Mouse (Mus musculus): ENCODE results near the gene Gm17622. TPM values are rescaled to one million over a fixed set of nuclear protein-coding genes. Genes with fewer than 3 reads are reported as not detected.

Gm17622 gene
- polyA plus RNA-seq (2016; fragmentation: Nextera tagmentation; extraction: Ambion mirVana) = not detected in 2 replicates

DNA sequence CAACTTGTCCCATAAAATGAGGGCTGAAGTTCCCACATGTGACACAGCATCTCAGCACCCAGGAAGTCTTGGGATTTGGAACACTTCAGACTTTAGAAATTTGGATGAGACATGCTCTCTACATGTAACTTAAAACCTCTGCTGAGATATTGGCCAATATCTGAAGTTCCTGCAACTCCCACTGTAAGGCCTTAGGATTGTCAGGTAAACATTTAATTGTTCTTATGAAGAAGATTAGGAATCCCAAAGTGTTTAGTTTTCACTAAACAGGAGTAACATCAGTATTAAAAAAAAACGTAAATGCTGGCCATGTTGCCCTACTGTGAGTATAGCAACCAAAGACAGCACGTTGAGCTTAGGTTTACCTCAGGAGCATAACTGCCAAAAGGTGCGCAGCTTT lies at the start of gene Gm17622:
Gene Gm17622 (plus strand): TSS at position 301 of the 400 bp plus-strand sequence.
- peaks cover 30% of the 10 kb centered on the region for H3K36me3 ChIP-seq (replicated peaks)
- H3K4me1 ChIP-seq = no peaks in the 10 kb centered on the region
- no peaks in the 10 kb centered on the region for H3K27me3 ChIP-seq (replicated peaks; ENCODE audit: low read depth, poor library complexity, severe bottlenecking)
- no peak within 1 kb of the TSS for H3K4me3 ChIP-seq
- no peaks in the 10 kb centered on the region; the same call in 1 of the 2 replicates for H3K9me3 ChIP-seq
- no peak within 1 kb of the TSS for H3K27ac ChIP-seq (replicated peaks)
- no peak for DNase-seq (ENCODE audit: low spot score)
- WGBS = 93% methylated on average over 3 of the region's 3 CpGs

DNA sequence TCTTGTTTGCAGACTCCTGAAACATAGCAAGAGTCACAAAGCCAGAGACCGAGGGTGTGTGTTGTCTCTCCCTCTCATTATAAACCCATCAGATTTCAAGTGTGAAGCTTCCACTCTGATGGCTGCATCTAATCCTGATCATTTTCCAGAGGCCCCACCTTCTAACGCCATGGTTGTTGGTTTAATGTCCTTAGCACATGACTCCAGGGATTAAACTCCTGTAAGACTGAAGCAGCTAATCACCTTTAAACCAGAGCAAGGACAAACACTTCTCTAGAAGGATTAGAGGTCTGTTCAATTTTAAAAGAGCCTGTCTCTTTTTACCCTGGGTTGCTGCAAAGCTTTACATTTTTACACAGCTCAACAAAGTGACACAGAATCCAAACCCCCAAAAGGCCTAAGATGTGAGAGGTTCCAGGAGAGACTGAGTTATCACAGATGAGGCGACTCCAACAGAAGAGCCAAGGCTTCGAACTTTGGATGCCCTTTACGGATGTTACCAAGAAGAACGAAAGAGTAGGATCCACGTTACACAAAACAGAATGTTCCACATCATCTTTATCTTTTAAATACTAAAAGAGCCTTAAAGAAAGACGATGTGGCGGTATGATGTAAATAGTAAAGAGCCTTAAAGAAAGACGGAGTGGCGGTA lies 40.2 kb upstream of the Gm17622 start:
- Histone ChIP-seq H3K27ac (replicated peaks) (no peak overlapping the region), H3K9me3 (no peaks in the 10 kb centered on the region), H3K27me3 (replicated peaks; ENCODE audit: low read depth, poor library complexity, severe bottlenecking) (no peaks in the 10 kb centered on the region), H3K4me1 (no peaks in the 10 kb centered on the region), H3K36me3 (replicated peaks) (no peaks in the 10 kb centered on the region), H3K4me3 (no peak overlapping the region)
- no peak for DNase-seq (ENCODE audit: low spot score)
- 89% methylated on average over 11 of the region's 11 CpGs for WGBS

GRCm38 (mm10) chr13:96450869-96451268 lies 39.7 kb upstream of the Gm17622 start:
- no peak for DNase-seq (ENCODE audit: low spot score)
- Histone ChIP-seq H3K4me3 (no peak overlapping the region), H3K36me3 (replicated peaks) (no peaks in the 10 kb centered on the region), H3K27me3 (replicated peaks; ENCODE audit: low read depth, poor library complexity, severe bottlenecking) (no peaks in the 10 kb centered on the region), H3K9me3 (no peaks in the 10 kb centered on the region), H3K27ac (replicated peaks) (no peak overlapping the region), H3K4me1 (no peaks in the 10 kb centered on the region)
- 94% methylated on average over 7 of the region's 7 CpGs for WGBS

DNA sequence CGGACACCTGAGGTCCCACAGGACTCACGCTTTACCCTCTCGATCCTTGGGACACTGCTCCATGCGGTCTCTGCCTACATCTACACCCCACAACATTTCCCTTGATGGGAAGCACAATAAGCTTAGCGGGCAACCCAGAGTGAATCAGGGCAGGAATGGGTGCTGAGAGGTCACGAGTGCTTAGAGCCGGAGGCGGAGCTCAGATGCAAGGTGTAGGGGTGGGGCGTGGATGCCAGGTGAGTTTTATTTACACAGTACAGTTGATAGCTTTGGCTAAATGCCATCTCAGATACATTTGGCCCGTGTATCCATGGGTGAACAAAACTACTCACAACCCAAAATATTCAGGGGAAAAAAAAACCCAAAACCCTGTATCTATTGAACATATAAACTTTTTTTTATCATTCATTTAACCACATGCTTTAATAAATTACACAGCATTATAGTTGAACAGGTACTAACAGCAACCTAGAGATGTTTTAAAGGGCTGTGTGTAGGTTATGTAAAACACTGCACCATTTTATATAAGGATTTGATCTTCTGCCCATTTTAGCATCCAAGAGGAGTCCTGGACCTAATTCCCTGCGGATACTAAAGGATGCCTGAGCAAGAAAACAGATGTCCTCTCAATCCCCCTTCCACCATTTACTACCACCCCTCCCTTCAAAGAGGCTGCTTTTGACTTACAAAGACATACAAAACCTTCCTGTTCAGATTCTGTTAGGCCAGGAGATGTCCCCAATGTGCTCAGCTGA lies 39.0 kb upstream of the Gm17622 start:
- DNase-seq (ENCODE audit: low spot score) = no peak
- 89% methylated on average over 11 of the region's 11 CpGs for WGBS
- no peaks in the 10 kb centered on the region for H3K36me3 ChIP-seq (replicated peaks)
- no peaks in the 10 kb centered on the region for H3K27me3 ChIP-seq (replicated peaks; ENCODE audit: low read depth, poor library complexity, severe bottlenecking)
- H3K4me3 ChIP-seq = no peak overlapping the region
- H3K9me3 ChIP-seq = no peaks in the 10 kb centered on the region
- H3K4me1 ChIP-seq = no peaks in the 10 kb centered on the region
- no peak overlapping the region for H3K27ac ChIP-seq (replicated peaks)

DNA sequence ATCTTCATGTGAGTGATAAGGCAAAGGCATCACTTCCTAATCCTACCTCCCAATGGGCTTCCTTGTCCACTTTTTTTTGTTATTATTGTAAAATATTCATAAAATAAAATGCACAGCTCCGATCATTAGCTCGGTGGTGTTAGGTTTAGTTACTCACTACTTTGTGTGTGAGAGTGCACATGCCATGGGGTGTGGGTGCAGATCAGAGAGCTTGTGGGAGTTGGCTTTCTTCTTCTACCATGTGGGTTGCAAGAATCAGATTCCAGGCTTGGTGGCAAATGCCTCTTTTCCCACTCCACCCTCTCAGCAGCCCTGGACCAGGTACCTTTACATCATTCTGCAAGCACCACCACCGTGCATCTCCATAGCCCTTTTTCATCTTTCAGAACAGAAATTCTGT lies 37.9 kb upstream of the Gm17622 start:
- H3K27me3 ChIP-seq (replicated peaks; ENCODE audit: low read depth, poor library complexity, severe bottlenecking) = no peaks in the 10 kb centered on the region
- no peaks in the 10 kb centered on the region for H3K4me1 ChIP-seq
- H3K36me3 ChIP-seq (replicated peaks) = no peaks in the 10 kb centered on the region
- no peak for DNase-seq (ENCODE audit: low spot score)
- no peak overlapping the region for H3K27ac ChIP-seq (replicated peaks)
- H3K9me3 ChIP-seq = no peaks in the 10 kb centered on the region
- WGBS = 96% methylated on average over 3 of the region's 3 CpGs
- H3K4me3 ChIP-seq = no peak overlapping the region

DNA sequence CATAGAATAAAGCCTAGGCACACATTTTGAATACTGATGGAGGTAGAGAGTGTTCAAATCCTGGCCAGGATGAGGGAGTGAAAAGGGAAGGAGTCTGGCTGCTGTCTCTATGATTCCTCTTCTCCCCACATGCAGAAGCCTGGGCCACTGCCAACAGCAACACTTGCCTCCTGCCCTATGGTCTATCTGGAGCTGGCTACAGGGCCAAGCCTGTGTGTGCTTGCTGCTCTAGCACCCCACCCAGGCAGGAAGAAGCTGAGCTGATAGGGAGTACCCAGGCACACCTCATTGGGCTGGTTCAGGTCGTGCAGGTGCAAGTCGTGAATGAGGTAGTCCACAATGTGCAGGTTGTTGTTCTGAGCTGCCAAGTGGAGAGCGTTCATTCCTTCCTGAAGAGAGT lies 36.2 kb upstream of the Gm17622 start:
- DNase-seq (ENCODE audit: low spot score) = no peak
- Histone ChIP-seq H3K4me1 (no peaks in the 10 kb centered on the region), H3K36me3 (replicated peaks) (no peaks in the 10 kb centered on the region), H3K27me3 (replicated peaks; ENCODE audit: low read depth, poor library complexity, severe bottlenecking) (no peaks in the 10 kb centered on the region), H3K9me3 (no peaks in the 10 kb centered on the region), H3K27ac (replicated peaks) (no peak overlapping the region), H3K4me3 (no peak overlapping the region)
- 86% methylated on average over 3 of the region's 3 CpGs for WGBS

DNA sequence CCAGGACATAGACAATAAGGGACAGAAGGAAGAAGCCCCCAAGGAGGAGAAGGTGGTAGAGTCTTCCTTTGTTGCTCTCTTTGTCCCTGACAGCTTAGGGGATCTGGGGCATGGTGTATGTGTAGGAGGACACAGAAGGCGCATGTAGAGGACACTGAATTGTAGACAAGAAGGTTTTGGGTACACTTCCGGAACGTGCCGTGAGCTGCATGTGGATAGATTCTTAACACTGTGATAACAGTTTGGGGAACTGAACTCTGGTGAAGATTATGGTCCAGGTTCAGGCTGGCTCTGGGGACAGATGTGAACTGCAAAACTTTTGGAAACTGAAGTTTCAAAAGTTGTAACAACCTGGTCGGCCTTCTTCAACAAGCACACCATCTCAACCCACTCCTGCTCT lies 33.0 kb upstream of the Gm17622 start:
- Histone ChIP-seq H3K4me3 (no peak overlapping the region), H3K4me1 (peaks cover under 1% of the 10 kb centered on the region; the same call in 1 of the 2 replicates), H3K36me3 (replicated peaks) (no peaks in the 10 kb centered on the region), H3K9me3 (no peaks in the 10 kb centered on the region), H3K27me3 (replicated peaks; ENCODE audit: low read depth, poor library complexity, severe bottlenecking) (no peaks in the 10 kb centered on the region), H3K27ac (replicated peaks) (no peak overlapping the region)
- 93% methylated on average over 5 of the region's 5 CpGs for WGBS
- DNase-seq (ENCODE audit: low spot score) = no peak

- H3K4me3 ChIP-seq = no peak overlapping the region
- no peak for DNase-seq (ENCODE audit: low spot score)
Measured at GRCm38 (mm10) chr13:96458018-96458417, 32.5 kb upstream of the Gm17622 start.

GRCm38 (mm10) chr13:96458606-96459005 lies 31.9 kb upstream of the Gm17622 start:
- Histone ChIP-seq H3K36me3 (replicated peaks) (no peaks in the 10 kb centered on the region), H3K27me3 (replicated peaks; ENCODE audit: low read depth, poor library complexity, severe bottlenecking) (no peaks in the 10 kb centered on the region), H3K4me3 (no peak overlapping the region), H3K4me1 (peaks cover 5% of the 10 kb centered on the region; the same call in 1 of the 2 replicates), H3K9me3 (no peaks in the 10 kb centered on the region), H3K27ac (replicated peaks) (no peak overlapping the region)
- WGBS = 80% methylated on average over 4 of the region's 4 CpGs
- no peak for DNase-seq (ENCODE audit: low spot score)

More at GRCm38 (mm10) chr13:96458018-96458417, 32.5 kb upstream of the Gm17622 start:
- WGBS = 87% methylated on average over 5 of the region's 5 CpGs
- H3K9me3 ChIP-seq = no peaks in the 10 kb centered on the region
- no peaks in the 10 kb centered on the region for H3K27me3 ChIP-seq (replicated peaks; ENCODE audit: low read depth, poor library complexity, severe bottlenecking)
- H3K4me1 ChIP-seq = peaks cover 5% of the 10 kb centered on the region; the same call in 1 of the 2 replicates
- no peaks in the 10 kb centered on the region for H3K36me3 ChIP-seq (replicated peaks)
- no peak overlapping the region for H3K27ac ChIP-seq (replicated peaks)

DNA sequence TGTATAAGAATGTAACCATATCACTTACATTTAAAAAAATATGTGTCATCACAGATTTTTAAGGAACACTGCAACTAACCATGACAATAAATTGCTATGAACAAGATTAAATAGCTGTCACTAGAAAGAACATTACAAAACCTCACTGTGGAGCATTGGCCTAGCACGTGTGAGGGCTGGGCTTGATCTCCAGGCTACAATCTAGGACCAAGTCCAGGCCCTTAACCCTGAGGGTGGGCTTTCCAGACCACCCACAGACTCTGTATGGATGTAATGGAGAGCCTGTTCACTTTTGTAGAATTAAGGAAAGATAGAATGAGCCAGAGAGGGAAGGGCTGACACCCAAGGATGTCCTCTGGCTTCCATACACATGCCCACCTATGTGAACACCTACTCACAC lies 27.9 kb upstream of the Gm17622 start:
- Histone ChIP-seq H3K27me3 (replicated peaks; ENCODE audit: low read depth, poor library complexity, severe bottlenecking) (no peaks in the 10 kb centered on the region), H3K4me3 (no peak overlapping the region), H3K27ac (replicated peaks) (no peak overlapping the region), H3K36me3 (replicated peaks) (no peaks in the 10 kb centered on the region), H3K4me1 (peaks cover 5% of the 10 kb centered on the region; the same call in 1 of the 2 replicates), H3K9me3 (no peaks in the 10 kb centered on the region)
- peak; percentile 25 for DNase-seq (ENCODE audit: low spot score)
- 81% methylated on average over 1 of the region's 1 CpGs for WGBS

DNA sequence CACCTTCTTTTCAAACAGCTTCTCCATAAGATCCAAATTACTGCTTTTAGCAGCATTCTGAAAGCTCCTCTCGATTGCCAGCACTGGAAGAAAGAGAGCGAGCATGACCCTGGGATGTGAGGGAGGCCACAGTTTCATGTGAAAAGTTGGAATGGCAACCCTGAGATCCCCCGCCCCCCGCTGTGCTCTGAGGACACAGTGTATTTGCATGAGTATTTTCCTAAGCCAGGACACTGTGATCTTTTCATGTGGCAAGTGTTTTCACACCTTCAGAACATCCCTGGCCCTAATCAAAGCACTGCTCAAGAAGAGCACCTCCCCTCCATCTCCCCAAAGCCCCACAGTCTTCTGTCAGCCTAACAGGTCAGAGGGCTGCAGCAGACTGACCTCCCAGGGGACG lies 25.2 kb upstream of the Gm17622 start:
- no peaks in the 10 kb centered on the region for H3K27me3 ChIP-seq (replicated peaks; ENCODE audit: low read depth, poor library complexity, severe bottlenecking)
- no peak overlapping the region for H3K4me3 ChIP-seq
- 57% methylated on average over 5 of the region's 5 CpGs for WGBS
- no peak overlapping the region for H3K27ac ChIP-seq (replicated peaks)
- no peaks in the 10 kb centered on the region for H3K36me3 ChIP-seq (replicated peaks)
- peaks cover 5% of the 10 kb centered on the region; the same call in 1 of the 2 replicates for H3K4me1 ChIP-seq
- no peaks in the 10 kb centered on the region for H3K9me3 ChIP-seq
- DNase-seq (ENCODE audit: low spot score) = no peak

GRCm38 (mm10) chr13:96468678-96469077 lies 21.9 kb upstream of the Gm17622 start:
- no peak for DNase-seq (ENCODE audit: low spot score)
- Histone ChIP-seq H3K27me3 (replicated peaks; ENCODE audit: low read depth, poor library complexity, severe bottlenecking) (no peaks in the 10 kb centered on the region), H3K4me1 (no peaks in the 10 kb centered on the region), H3K36me3 (replicated peaks) (no peaks in the 10 kb centered on the region), H3K27ac (replicated peaks) (no peak overlapping the region), H3K4me3 (no peak overlapping the region), H3K9me3 (no peaks in the 10 kb centered on the region)
- WGBS = 93% methylated on average over 5 of the region's 5 CpGs

DNA sequence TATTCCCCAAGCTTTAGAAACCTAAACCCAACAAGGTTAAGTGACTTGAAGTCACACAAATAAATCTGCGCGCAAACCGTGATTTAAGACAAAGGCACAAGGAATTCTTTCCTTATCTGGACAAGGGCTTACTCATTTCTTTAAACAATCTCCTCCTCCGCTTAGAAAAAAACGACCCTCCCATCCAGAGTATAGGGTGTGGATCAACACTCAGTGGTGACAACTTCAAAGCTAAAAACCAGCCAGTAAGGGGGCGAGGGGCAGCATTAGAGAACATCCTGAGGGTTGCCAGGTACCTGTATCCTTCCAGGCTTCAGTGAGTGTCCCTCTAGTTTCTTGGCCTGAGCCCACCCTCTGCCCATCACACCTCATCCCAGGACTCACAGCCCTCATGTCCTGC lies 20.0 kb upstream of the Gm17622 start:
- no peaks in the 10 kb centered on the region for H3K9me3 ChIP-seq
- H3K36me3 ChIP-seq (replicated peaks) = no peaks in the 10 kb centered on the region
- H3K4me1 ChIP-seq = no peaks in the 10 kb centered on the region
- H3K27me3 ChIP-seq (replicated peaks; ENCODE audit: low read depth, poor library complexity, severe bottlenecking) = no peaks in the 10 kb centered on the region
- 85% methylated on average over 6 of the region's 6 CpGs for WGBS
- DNase-seq (ENCODE audit: low spot score) = no peak
- H3K27ac ChIP-seq (replicated peaks) = no peak overlapping the region
- H3K4me3 ChIP-seq = no peak overlapping the region
